Mouse (Mus musculus) regulatory T cell (primary cell): ENCODE measurements around the gene Gm44790.

Experiments used
- in situ Hi-C: fragments of 300-600 bp; cut with MboI, MseI; formaldehyde crosslinking; loops from one replicate; pipeline ENCODE4 v1.15.1; 2025; ENCODE audit warnings: high pct_unique_total_duplicates

Gene Gm44790

DNA sequence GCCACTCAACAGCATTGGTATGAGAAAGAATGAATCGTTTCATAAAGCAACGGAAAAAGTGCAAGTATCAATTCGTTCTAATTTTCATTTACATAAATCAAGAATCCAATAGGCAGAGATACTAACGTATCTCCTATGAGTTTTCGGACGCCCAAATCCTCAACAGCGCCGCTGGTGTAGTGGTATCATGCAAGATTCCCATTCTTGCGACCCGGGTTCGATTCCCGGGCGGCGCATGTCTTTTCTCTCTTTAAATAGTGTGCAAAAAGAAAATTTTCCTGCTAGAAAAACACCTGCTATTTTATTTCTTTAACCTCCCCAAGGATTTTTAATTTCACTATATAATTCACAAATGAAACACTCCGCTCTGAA lies 22.7 kb upstream of the Gm44790 start:
- in situ Hi-C loops: loop anchor here (5.0 kb wide), 1 partner anchor 36 kb away; the partner anchor contains the start of gene Fam136a

GRCm38 (mm10) chr6:86404100-86404861 lies 22.2 kb upstream of the Gm44790 start, which contains the start of gene Tia1:
Tia1 (plus strand) TSS chr6:86404219.
- in situ Hi-C loops: loop anchor here (5.0 kb wide), 1 partner anchor 37 kb away; the partner anchor contains the start of gene Fam136a

- in situ Hi-C loops: loop anchor here (5.0 kb wide), 1 partner anchor 38 kb away; the partner anchor contains the start of gene Fam136a
Observed at GRCm38 (mm10) chr6:86404996-86405395, 21.5 kb upstream of the Gm44790 start.

- in situ Hi-C loops: no loop called here
Observed at GRCm38 (mm10) chr6:86406306-86406705, 20.2 kb upstream of the Gm44790 start.

GRCm38 (mm10) chr6:86418711-86419110 lies 7.7 kb upstream of the Gm44790 start:
- in situ Hi-C loops: no loop called here

DNA sequence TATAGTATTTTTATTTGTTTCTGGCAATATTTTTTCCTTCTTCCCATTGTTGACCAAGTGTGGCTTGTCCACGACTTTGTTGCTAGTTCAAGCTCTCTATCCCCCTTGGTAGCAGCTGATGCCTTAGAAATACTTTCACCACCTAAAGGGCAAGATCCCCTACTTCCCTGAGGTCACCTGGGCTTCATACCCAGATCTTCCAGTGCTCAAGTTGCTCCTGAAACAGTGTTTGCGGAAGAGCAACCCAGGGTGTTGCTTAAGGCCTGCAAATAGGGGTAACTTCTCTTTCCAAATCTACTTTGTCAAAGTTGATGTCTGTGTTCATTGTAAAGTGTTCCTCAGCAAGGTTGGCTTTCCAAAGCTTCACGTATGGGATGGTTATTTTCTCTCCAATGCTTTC lies 7.2 kb upstream of the Gm44790 start:
- in situ Hi-C loops: no loop called here

GRCm38 (mm10) chr6:86420491-86420890 lies 6.0 kb upstream of the Gm44790 start:
- in situ Hi-C loops: no loop called here

- in situ Hi-C loops: loop anchor here (10.0 kb wide), 1 partner anchor 93 kb away; the partner anchor contains the start of gene Pcbp1
Observed at GRCm38 (mm10) chr6:86431531-86431930, 5.1 kb downstream of the Gm44790 start.

DNA sequence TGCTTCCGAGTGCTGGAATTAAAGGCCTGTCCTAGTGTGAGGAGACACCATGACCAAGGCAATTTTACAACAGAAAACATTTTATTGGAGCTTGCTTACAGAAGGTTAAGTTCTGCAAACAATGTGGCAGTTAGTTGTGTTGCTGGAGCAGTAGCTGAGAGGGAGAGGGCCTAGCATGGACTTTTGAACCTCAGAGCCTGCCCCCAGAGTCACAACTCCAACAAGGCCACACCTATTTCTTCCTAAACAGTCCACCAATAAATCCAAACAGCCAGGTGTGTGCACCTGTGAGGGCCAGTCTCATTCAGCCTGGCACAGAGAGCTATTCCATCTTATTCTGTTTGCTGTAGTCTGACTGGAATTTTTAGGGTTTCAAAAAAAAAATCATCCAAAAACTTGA lies 7.2 kb downstream of the Gm44790 start:
- in situ Hi-C loops: loop anchor here (10.0 kb wide), 1 partner anchor 91 kb away; the partner anchor contains the start of gene Pcbp1

DNA sequence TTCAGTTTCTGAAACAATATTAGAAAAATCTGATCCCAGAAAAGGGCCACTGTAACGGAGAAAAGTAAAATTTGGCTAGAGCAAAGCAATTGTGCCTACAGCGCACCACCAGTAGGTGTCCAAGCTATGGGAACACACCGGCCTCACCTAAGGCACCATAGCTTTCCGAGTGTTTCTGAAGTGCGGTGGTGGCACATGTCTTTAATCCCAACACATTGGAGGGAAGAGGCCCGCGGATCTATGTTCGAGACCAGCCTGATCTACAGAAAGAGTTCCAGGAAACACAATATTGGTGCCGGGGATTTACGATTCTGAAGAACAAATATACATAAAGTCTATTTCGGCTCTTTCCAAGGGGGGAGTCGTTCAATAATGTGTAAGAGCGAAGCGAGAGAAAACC lies 11.3 kb downstream of the Gm44790 start:
- in situ Hi-C loops: loop anchor here (10.0 kb wide), 1 partner anchor 87 kb away; the partner anchor contains the start of gene Pcbp1

- in situ Hi-C loops: loop anchor here (10.0 kb wide), 1 partner anchor 86 kb away; the partner anchor contains the start of gene Pcbp1
Observed at GRCm38 (mm10) chr6:86438272-86439118, 12.0 kb downstream of the Gm44790 start, which contains the start of gene C87436. C87436 (plus strand) TSS chr6:86438374.

DNA sequence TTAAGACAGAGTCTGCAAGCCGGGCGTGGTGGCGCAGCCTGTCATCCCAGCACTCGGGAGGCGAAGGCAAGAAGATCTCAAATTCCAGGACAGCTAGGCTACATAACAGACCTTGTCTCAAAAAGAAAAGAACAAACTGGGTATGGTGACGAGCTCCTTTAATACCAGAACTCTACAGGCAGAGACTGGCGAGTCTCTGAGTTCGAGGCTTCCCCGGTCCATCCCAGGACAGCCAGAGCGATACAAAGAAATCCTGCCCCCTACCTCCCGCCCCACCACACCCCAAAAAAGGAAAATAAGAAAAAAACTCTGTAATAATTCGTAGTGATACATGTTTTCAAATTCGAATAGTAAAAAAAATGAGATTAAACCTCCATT lies 12.7 kb downstream of the Gm44790 start:
- in situ Hi-C loops: loop anchor here (10.0 kb wide), 1 partner anchor 86 kb away; the partner anchor contains the start of gene Pcbp1

DNA sequence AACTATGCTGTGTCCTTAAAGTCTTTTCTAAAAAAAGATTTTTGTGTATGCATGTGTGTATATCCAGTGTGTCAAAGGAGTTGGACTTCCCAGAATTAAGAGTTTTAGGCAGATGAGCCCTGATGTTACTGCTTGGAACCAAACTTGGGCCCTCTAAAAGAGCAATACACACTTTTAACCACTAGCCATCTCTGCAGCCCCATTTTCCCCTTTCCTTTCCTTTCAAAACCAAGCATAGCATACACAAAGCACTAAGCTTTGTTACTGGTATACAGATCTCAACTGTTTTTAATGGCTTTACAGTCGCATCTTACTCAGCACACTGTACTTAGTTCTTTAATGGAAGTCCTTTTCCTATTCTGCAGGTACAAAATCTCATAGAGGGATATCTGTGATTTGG lies 13.1 kb downstream of the Gm44790 start:
- in situ Hi-C loops: loop anchor here (10.0 kb wide), 1 partner anchor 85 kb away; the partner anchor contains the start of gene Pcbp1

DNA sequence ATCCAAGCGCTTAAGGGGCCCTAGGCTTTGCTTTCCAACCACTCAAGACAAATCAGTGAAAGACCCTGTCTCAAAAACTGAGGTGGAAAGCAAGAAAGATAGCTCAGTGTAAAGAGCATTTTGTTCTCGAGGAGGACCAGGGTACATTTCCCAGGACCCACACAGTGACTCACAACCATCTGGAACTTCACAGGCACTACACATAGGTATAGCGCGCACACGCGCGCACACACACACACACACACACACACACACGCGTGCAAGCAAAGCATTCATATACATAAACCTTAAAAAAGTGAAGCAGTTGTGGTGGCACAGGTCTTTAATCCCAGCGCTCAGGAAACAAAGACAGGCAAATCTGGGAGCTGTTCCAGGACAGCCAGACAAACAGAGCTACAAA lies 15.1 kb downstream of the Gm44790 start:
- in situ Hi-C loops: no loop called here

DNA sequence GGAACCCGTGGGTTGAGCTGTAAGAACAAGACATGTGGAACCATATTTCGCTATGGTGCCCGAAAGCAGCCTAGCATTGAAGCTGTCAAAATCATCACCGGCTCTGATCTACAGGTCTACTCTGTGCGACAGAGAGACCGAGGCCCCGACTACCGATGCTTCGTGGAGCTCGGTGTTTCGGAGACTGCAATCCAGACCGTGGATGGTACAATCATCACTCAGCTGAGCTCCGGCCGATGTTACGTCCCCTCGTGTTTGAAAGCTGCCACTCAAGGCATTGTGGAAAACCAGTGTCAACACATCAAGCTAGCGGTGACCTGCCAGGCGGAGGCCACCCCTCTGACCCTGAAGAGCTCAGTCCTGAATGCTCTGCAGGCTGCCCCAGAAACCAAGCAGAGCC lies 19.1 kb downstream of the Gm44790 start:
- in situ Hi-C loops: no loop called here

- in situ Hi-C loops: no loop called here
Observed at GRCm38 (mm10) chr6:86446927-86447568, 20.6 kb downstream of the Gm44790 start.

DNA sequence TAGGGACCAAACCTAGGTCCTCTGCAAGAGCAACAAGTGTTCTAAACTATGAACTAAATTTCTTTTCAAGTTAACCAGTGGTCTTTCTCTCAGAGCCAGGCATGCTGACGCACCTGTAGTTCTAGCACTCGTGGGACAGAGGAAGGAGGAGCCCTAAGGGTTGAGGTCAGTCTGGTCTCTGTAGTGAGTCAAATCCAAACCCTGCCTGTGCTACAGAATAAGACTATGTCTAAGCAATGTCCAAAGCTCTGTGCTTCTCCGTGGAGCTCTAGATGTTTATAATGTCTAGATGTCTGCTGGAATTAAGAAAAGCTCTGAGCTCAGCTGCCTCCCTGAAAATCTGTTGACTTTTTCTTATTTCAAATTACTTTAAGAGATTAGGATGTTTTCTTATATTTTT lies 30.3 kb downstream of the Gm44790 start:
- in situ Hi-C loops: no loop called here

DNA sequence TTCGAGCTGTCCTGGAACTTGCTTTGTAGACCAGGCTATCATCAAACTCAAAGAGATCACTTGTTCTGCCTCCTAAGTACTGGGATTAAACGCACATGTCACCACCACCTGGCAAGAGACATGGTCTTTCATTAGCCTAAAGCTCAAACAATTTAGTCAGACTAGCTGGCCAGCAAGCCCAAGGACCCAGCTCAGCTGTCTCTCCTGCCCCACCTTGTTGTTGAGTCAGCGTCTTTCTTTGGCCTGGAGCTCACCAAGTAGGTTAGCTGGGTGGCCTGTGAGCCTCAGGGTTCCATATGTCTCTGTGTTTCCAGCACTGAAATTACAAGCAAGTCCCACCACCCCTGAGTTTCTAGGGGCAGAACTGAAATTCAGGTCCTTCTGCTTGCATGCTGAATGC lies 36.6 kb downstream of the Gm44790 start:
- in situ Hi-C loops: no loop called here

- in situ Hi-C loops: loop anchor here (10.0 kb wide), 1 partner anchor 53 kb away; the partner anchor contains the start of gene Pcbp1
Observed at GRCm38 (mm10) chr6:86471317-86471716, 44.9 kb downstream of the Gm44790 start.

DNA sequence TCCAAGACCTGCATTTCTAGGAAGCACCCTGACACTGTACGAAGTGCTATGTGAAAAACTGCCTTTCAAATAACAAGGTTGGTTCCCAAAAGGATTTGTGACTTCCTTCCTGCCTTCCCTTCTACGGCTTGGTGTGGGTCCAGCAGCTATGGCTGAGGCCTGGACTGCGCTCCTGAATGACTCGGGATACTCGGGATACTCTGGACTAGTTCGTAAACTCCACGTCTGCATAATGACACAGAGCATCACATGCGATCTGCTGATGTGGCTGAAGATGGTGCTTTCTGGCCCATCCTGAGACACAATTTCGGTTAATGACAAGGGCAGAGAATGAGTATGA lies 45.3 kb downstream of the Gm44790 start:
- in situ Hi-C loops: loop anchor here (10.0 kb wide), 1 partner anchor 53 kb away; the partner anchor contains the start of gene Pcbp1
